Mouse (Mus musculus): ENCODE measurements around the gene Olfr487.
"Not testable (repeated sequence)": the region's sequence is repeated elsewhere in the genome, so short reads cannot be mapped to it uniquely, and the experiment has no call there.

Gene Olfr487

GRCm38 (mm10) chr7:108214536-108214935, at the start of gene Olfr487:
Gene Olfr487 (minus strand): TSS chr7:108214636.
- DNase-seq (ENCODE audit: low read depth) = not testable (repeated sequence)

- DNase-seq (ENCODE audit: low read depth) = no peak
Measured at GRCm38 (mm10) chr7:108258247-108258646, 43.8 kb upstream of the Olfr487 start, which contains the start of gene Olfr488. Gene Olfr488 (minus strand): TSS chr7:108258347.

GRCm38 (mm10) chr7:108233551-108233950, 19.1 kb upstream of the Olfr487 start:
- DNase-seq (ENCODE audit: low read depth) = no peak

GRCm38 (mm10) chr7:108196938-108197337, 17.5 kb downstream of the Olfr487 start:
- no peak for DNase-seq (ENCODE audit: low read depth)

GRCm38 (mm10) chr7:108196337-108196736, 18.1 kb downstream of the Olfr487 start:
- DNase-seq (ENCODE audit: low read depth) = not testable (repeated sequence)

- DNase-seq (ENCODE audit: low read depth) = not testable (repeated sequence)
Measured at GRCm38 (mm10) chr7:108192714-108193113, 21.7 kb downstream of the Olfr487 start.

GRCm38 (mm10) chr7:108191196-108191595, 23.2 kb downstream of the Olfr487 start:
- not testable (repeated sequence) for DNase-seq (ENCODE audit: low read depth)

- not testable (repeated sequence) for DNase-seq (ENCODE audit: low read depth)
Measured at GRCm38 (mm10) chr7:108185237-108185636, 29.2 kb downstream of the Olfr487 start.

GRCm38 (mm10) chr7:108184401-108184800, 30.0 kb downstream of the Olfr487 start:
- not testable (repeated sequence) for DNase-seq (ENCODE audit: low read depth)

- DNase-seq (ENCODE audit: low read depth) = not testable (repeated sequence)
Measured at GRCm38 (mm10) chr7:108172642-108173041, 41.8 kb downstream of the Olfr487 start, which contains the start of gene Olfr486. Gene Olfr486 (minus strand): TSS chr7:108172742.

GRCm38 (mm10) chr7:108159771-108160170, 54.7 kb downstream of the Olfr487 start, which contains the start of gene Olfr485:
Gene Olfr485 (minus strand): TSS chr7:108159871.
- no peak for DNase-seq (ENCODE audit: low read depth)

All from induced T-regulatory cell, adult 2 months (primary cell).